Mouse (Mus musculus) thymus, adult 2 months (tissue): Measurements from ENCODE around the gene Sap30bp.

Source experiments
- CTCF ChIP-seq: fragments of 200-500 bp; IDR thresholded peaks from 2 replicates; pipeline ENCODE4 v1.5.1; 2012; ENCODE audit warnings: mild to moderate bottlenecking, control low read depth, low read length, moderate library complexity, borderline replicate concordance; ENCODE audit not compliant: control insufficient read depth, poor library complexity, insufficient read depth; ENCODE audit errors: extremely low read depth
- POLR2A ChIP-seq: fragments of 200-500 bp; IDR thresholded peaks from 2 replicates; pipeline ENCODE4 v1.6.1; 2012; ENCODE audit warnings: mild to moderate bottlenecking, low read length, control low read depth, moderate library complexity; ENCODE audit not compliant: control insufficient read depth, poor library complexity, insufficient read depth; ENCODE audit errors: extremely low read depth

DNA sequence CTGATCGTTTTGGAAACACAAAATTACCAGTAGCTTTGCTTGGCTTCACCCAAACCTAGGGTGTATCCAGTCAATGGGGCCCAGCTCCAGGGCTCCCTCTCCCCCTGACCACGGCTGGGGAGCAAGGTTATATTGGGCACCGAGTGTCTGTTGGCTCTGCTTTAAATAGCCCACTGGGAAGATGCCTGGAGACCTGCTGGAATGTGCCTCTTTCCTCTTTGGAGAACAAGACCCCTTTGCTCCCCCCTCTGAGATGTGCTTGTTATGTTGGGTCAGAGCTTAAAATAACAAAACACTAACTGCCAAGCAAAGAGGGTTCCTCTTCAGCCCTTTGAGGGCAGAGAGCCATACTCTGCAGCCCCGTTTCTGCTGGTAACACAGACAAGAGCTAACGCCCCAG is 30.9 kb upstream of the Sap30bp start:
- TF ChIP-seq CTCF (no peak), POLR2A (no peak)
